Mouse (Mus musculus): ENCODE results near the gene Cd164l2.

DNA sequence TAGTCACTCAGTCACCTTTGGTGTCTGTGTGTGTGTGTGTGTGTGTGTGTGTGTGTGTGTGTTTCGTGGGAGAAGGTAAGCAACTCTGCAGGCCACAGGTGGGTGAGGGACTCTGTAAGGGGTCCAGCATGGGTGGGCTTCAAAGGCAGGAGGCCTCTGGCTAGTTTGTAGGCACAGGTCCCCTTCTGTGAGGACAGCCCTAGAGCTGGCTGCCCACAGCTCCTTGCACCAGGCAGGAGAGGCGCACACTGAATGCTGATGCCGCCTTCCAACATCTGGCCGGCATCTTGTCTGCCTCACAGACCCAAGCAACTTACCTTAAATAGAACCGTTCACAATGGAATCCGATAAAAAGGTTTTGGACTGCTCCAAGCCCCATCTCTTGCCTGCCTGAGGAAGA is 12.2 kb upstream of the Cd164l2 start:
- TF ChIP-seq CTCF (IDR thresholded peaks at IDR 0.05; ENCODE audit: borderline replicate concordance, extremely low read depth, insufficient read depth, insufficient read length) (no peak), POLR2A (IDR thresholded peaks at IDR 0.05; ENCODE audit: borderline replicate concordance, extremely low read depth, insufficient read depth, insufficient read length, poor library complexity, severe bottlenecking) (no peak)
